In genomic region chr4:145096481-145097039, GRCm38 (mm10) we compare ENCODE assay signal across 11 mouse cellular contexts.
A peak's percentile ranks its signal among the peaks of the same experiment; 100 is the strongest.
DNase-seq lines count a peak whose midpoint lies in the region; ATAC-seq and TF ChIP-seq lines count a peak whose summit lies in the region.
"Had no signal": no experiment of that assay in that cellular context is flagged by ENCODE, and none has a peak within 500 bp of the region (broad histone marks: within the 10 kb centered on the region; RNA-seq: fewer than 3 reads in every experiment).

No protein-coding gene starts in this region.

- TF ChIP-seq EP300 in heart, adult 2 months (IDR thresholded peaks at IDR 0.05; ENCODE audit: insufficient read depth, low read depth, low read length), result no peak
- no peak for TF ChIP-seq EP300 in lung, postnatal 0 days (IDR thresholded peaks at IDR 0.05)

- intact Hi-C loops in heart, adult 2 months (cut with DNase I), result loop anchor here (5.0 kb wide), 1 partner anchor 204 kb away; the partner anchor contains the start of gene Dhrs3
- intact Hi-C loops in heart, postnatal 25 days (cut with DNase I), result no loop called here
- intact Hi-C loops in left cerebral cortex, postnatal 25 days (cut with DNase I), result no loop called here

- DNase-seq in heart, adult 2 months, result peak in 1 of 2 experiments; percentile 28
- no peak for DNase-seq in heart, postnatal 25 days (ENCODE audit: low spot score)
- peak; percentile 43 for DNase-seq in embryonic facial prominence, embryonic 11.5 days (ENCODE audit: low spot score)
- DNase-seq in left cerebral cortex, postnatal 25 days (ENCODE audit: low spot score in 2 of 2), result peak; percentile 38 to 86
- no peak for DNase-seq in kidney, postnatal 14 days
- no peak for DNase-seq in adrenal gland, adult (ENCODE audit: inconsistent age in 2 of 2, low spot score in 1 of 2)
- no peak for DNase-seq in lung, postnatal 0 days (ENCODE audit: low spot score)
- DNase-seq: adrenal gland, adult 8-10 months; liver, embryonic 13.5 days had no signal

- no peaks in the 10 kb centered on the region for H3K27me3 ChIP-seq in heart, adult 2 months (ENCODE audit: control insufficient read depth, insufficient read depth, low read length)
- no peaks in the 10 kb centered on the region for H3K27me3 ChIP-seq in embryonic facial prominence, embryonic 11.5 days (ENCODE audit: control insufficient read depth, insufficient read depth, low read length)
- H3K27me3 ChIP-seq in lung, postnatal 0 days (replicated peaks; ENCODE audit: insufficient read depth, low read length), result no peaks in the 10 kb centered on the region
- H3K27me3 ChIP-seq: liver, embryonic 13.5 days had no signal

- no peak for TF ChIP-seq POLR2A in heart, adult 2 months (IDR thresholded peaks at IDR 0.05; ENCODE audit: insufficient read depth, low read depth, low read length)
- no peak for TF ChIP-seq POLR2A in bone marrow macrophage, adult 2 months (IDR thresholded peaks at IDR 0.05; ENCODE audit: borderline replicate concordance, low read depth, low read length)

- no peak overlapping the region for H3K9ac ChIP-seq in heart, adult 2 months (ENCODE audit: low read depth, low read length)
- H3K9ac ChIP-seq in embryonic facial prominence, embryonic 11.5 days (replicated peaks; ENCODE audit: low read length), result no peak overlapping the region
- H3K9ac ChIP-seq in lung, postnatal 0 days (replicated peaks; ENCODE audit: low read depth), result no peak overlapping the region
- H3K9ac ChIP-seq: liver, embryonic 13.5 days had no signal

- ATAC-seq in embryonic facial prominence, embryonic 11.5 days (replicated peaks; ENCODE audit: insufficient number of reproducible peaks, low FRiP score, low TSS enrichment, low read depth), result no peak
- ATAC-seq in lung, postnatal 0 days, result no peak
- ATAC-seq: intestine, embryonic 16.5 days had no signal

- no peak for TF ChIP-seq CTCF in heart, adult 2 months (IDR thresholded peaks at IDR 0.05)
- no peak for TF ChIP-seq CTCF in bone marrow macrophage, adult 2 months (IDR thresholded peaks at IDR 0.05; ENCODE audit: low read depth, low read length)
- TF ChIP-seq CTCF in lung, postnatal 0 days (IDR thresholded peaks at IDR 0.05), result no peak

- 63% methylated on average over 5 of the region's 5 CpGs for WGBS in heart, adult 2 months
- WGBS in embryonic facial prominence, embryonic 11.5 days, result 65% methylated on average over 5 of the region's 5 CpGs
- 83% methylated on average over 5 of the region's 5 CpGs for WGBS in lung, postnatal 0 days

- no peaks in the 10 kb centered on the region for H3K9me3 ChIP-seq in embryonic facial prominence, embryonic 11.5 days (replicated peaks; ENCODE audit: control insufficient read depth, low read length)
- H3K9me3 ChIP-seq in lung, postnatal 0 days (ENCODE audit: low read length), result no peaks in the 10 kb centered on the region
- H3K9me3 ChIP-seq: liver, embryonic 13.5 days had no signal

- peak overlapping the region; percentile 16; the same call in 1 of the 2 replicates for H3K27ac ChIP-seq in heart, adult 2 months
- H3K27ac ChIP-seq in bone marrow macrophage, adult 2 months (ENCODE audit: insufficient read depth, low read depth, low read length), result peak overlapping the region; percentile 87
- no peak overlapping the region for H3K27ac ChIP-seq in embryonic facial prominence, embryonic 11.5 days (replicated peaks; ENCODE audit: low read depth, low read length)
- H3K27ac ChIP-seq in lung, postnatal 0 days (ENCODE audit: low read length), result no peak overlapping the region
- H3K27ac ChIP-seq: liver, embryonic 13.5 days had no signal

- H3K4me1 ChIP-seq in heart, adult 2 months (ENCODE audit: control insufficient read depth, insufficient read depth, low read length), result peaks cover 8% of the 10 kb centered on the region
- H3K4me1 ChIP-seq in bone marrow macrophage, adult 2 months (ENCODE audit: control insufficient read depth, insufficient read depth, low read length), result peaks cover 34% of the 10 kb centered on the region
- H3K4me1 ChIP-seq in embryonic facial prominence, embryonic 11.5 days (ENCODE audit: control insufficient read depth, insufficient read depth, low read length), result no peaks in the 10 kb centered on the region
- H3K4me1 ChIP-seq in lung, postnatal 0 days (ENCODE audit: insufficient read depth, low read depth, low read length), result no peaks in the 10 kb centered on the region
- H3K4me1 ChIP-seq: liver, embryonic 13.5 days had no signal

- H3K79me2 ChIP-seq in heart, adult 2 months (replicated peaks; ENCODE audit: control insufficient read depth, insufficient read depth, low read length), result no peaks in the 10 kb centered on the region; the same call in 1 of the 2 replicates

- no peak overlapping the region for H3K4me2 ChIP-seq in embryonic facial prominence, embryonic 11.5 days (ENCODE audit: low read depth, low read length)
- no peak overlapping the region for H3K4me2 ChIP-seq in lung, postnatal 0 days (replicated peaks; ENCODE audit: low read depth, low read length)
- H3K4me2 ChIP-seq: liver, embryonic 13.5 days had no signal

- peaks cover 42% of the 10 kb centered on the region for H3K36me3 ChIP-seq in heart, adult 2 months (ENCODE audit: control insufficient read depth, insufficient read depth, low read length)
- no peaks in the 10 kb centered on the region for H3K36me3 ChIP-seq in embryonic facial prominence, embryonic 11.5 days (replicated peaks; ENCODE audit: control insufficient read depth, insufficient read depth, low read depth, low read length)
- H3K36me3 ChIP-seq in lung, postnatal 0 days (ENCODE audit: insufficient read depth, low read length), result peaks cover 35% of the 10 kb centered on the region

- H3K4me3 ChIP-seq in heart, adult 2 months, result no peak overlapping the region
- no peak overlapping the region for H3K4me3 ChIP-seq in bone marrow macrophage, adult 2 months (ENCODE audit: insufficient read depth, low read length)
- H3K4me3 ChIP-seq in embryonic facial prominence, embryonic 11.5 days (ENCODE audit: low read depth, low read length), result no peak overlapping the region
- no peak overlapping the region for H3K4me3 ChIP-seq in lung, postnatal 0 days (ENCODE audit: low read depth, low read length)
- H3K4me3 ChIP-seq: liver, embryonic 13.5 days had no signal

Comparison
In these comparisons a context has a peak if more than half of its experiments do, and no peak if none do; other contexts are left out.
1. DNase-seq: peak in embryonic facial prominence, embryonic 11.5 days (single experiment) and left cerebral cortex, postnatal 25 days (2 of 2); none in heart, postnatal 25 days (single experiment), kidney, postnatal 14 days (single experiment), adrenal gland, adult (0 of 2) and lung, postnatal 0 days (single experiment).
2. H3K27ac ChIP-seq: peak in heart, adult 2 months (single experiment) and bone marrow macrophage, adult 2 months (single experiment); none in embryonic facial prominence, embryonic 11.5 days (single experiment) and lung, postnatal 0 days (single experiment).